Mouse (Mus musculus) lung, postnatal 0 days (tissue): ENCODE measurements around the gene Noto.

Source experiments
- CTCF ChIP-seq: IDR thresholded peaks from 2 replicates; pipeline ENCODE4 v1.5.1; 2016; ENCODE audit warnings: antibody characterized with exemption, mild to moderate bottlenecking
- EP300 ChIP-seq: IDR thresholded peaks from 2 replicates; pipeline ENCODE4 v1.6.1; 2016; ENCODE audit warnings: antibody characterized with exemption, mild to moderate bottlenecking, control low read depth

DNA sequence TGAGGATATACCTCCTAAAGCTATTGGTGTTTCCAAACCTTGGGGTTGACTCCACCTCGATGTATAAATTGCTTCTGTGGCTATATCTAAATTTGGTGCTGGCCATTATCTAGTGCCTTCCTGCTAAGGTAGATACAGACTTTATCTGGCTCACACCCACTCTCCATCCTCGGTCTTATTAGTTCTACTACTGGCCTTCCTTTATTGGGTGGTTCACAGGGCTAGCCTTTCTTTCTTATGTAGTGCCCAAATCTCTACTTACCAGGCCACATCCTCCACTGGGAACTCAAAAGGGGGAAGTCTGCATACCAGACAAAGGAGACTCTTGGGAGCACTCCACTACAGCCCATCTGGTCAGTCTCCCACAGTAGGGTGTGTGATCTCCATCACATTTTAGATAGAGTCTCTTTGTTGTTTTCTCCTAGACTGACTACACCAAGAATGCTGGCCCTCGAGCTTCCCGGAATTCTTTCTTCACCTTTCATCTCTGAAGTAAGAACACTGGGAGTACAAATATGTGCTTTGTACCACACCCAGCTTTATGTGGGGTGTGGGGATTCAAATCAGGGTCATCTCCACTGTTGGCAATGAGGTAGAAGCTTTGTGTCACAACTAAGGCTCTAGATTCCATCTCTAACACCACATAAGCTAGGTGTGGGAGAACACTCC is 46.5 kb upstream of the Noto start:
- no peak for TF ChIP-seq CTCF
- TF ChIP-seq EP300 = no peak
